Mouse (Mus musculus): ENCODE results near the gene Olfr917. TPM values are rescaled to one million over a fixed set of nuclear protein-coding genes. Genes with fewer than 3 reads are reported as not detected.

Olfr917 gene
- polyA plus RNA-seq (2015; fragmentation: Nextera tagmentation; extraction: Ambion mirVana) = not detected in 2 replicates

GRCm38 (mm10) chr9:38665742-38666141, at the start of gene Olfr917:
Gene Olfr917 (minus strand): TSS chr9:38665842.
- H3K36me3 ChIP-seq (ENCODE audit: control insufficient read depth, insufficient read depth) = no peaks in the 10 kb centered on the region
- no peak within 1 kb of the TSS for H3K4me2 ChIP-seq (ENCODE audit: low read depth, low read length)
- no peak within 1 kb of the TSS for H3K27ac ChIP-seq (ENCODE audit: low read length)
- 71% methylated on average over 1 of the region's 1 CpGs for WGBS
- no peak for ATAC-seq (replicated peaks; ENCODE audit: extremely low read depth, insufficient read depth, low FRiP score)
- no peaks in the 10 kb centered on the region for H3K4me1 ChIP-seq (ENCODE audit: control insufficient read depth, insufficient read depth, low read length)
- H3K4me3 ChIP-seq (ENCODE audit: low read length) = no peak within 1 kb of the TSS
- H3K9ac ChIP-seq (ENCODE audit: low read length) = no peak within 1 kb of the TSS
- H3K9me3 ChIP-seq (replicated peaks; ENCODE audit: control insufficient read depth, low read length) = no peaks in the 10 kb centered on the region
- no peaks in the 10 kb centered on the region for H3K27me3 ChIP-seq (ENCODE audit: control insufficient read depth, insufficient read depth, low read length)

- Histone ChIP-seq H3K9me3 (replicated peaks; ENCODE audit: control insufficient read depth, low read length) (no peaks in the 10 kb centered on the region), H3K9ac (ENCODE audit: low read length) (no peak within 1 kb of the TSS), H3K4me2 (ENCODE audit: low read depth, low read length) (no peak within 1 kb of the TSS), H3K4me3 (ENCODE audit: low read length) (no peak within 1 kb of the TSS), H3K27me3 (ENCODE audit: control insufficient read depth, insufficient read depth, low read length) (no peaks in the 10 kb centered on the region), H3K36me3 (ENCODE audit: control insufficient read depth, insufficient read depth) (no peaks in the 10 kb centered on the region), H3K27ac (ENCODE audit: low read length) (no peak within 1 kb of the TSS), H3K4me1 (ENCODE audit: control insufficient read depth, insufficient read depth, low read length) (no peaks in the 10 kb centered on the region)
- ATAC-seq (replicated peaks; ENCODE audit: extremely low read depth, insufficient read depth, low FRiP score) = no peak
- 81% methylated on average over 2 of the region's 2 CpGs for WGBS
Measured at GRCm38 (mm10) chr9:38674501-38674900, 8.9 kb upstream of the Olfr917 start, which contains the start of gene Olfr918. Gene Olfr918 (minus strand): TSS chr9:38674601.

- H3K27ac ChIP-seq (ENCODE audit: low read length) = no peak overlapping the region
- 75% methylated on average over 2 of the region's 2 CpGs for WGBS
- H3K4me2 ChIP-seq (ENCODE audit: low read depth, low read length) = no peak overlapping the region
- no peak overlapping the region for H3K9ac ChIP-seq (ENCODE audit: low read length)
- H3K4me1 ChIP-seq (ENCODE audit: control insufficient read depth, insufficient read depth, low read length) = no peaks in the 10 kb centered on the region
- no peaks in the 10 kb centered on the region for H3K36me3 ChIP-seq (ENCODE audit: control insufficient read depth, insufficient read depth)
- no peak for ATAC-seq (replicated peaks; ENCODE audit: extremely low read depth, insufficient read depth, low FRiP score)
- H3K9me3 ChIP-seq (replicated peaks; ENCODE audit: control insufficient read depth, low read length) = no peaks in the 10 kb centered on the region
- no peak overlapping the region for H3K4me3 ChIP-seq (ENCODE audit: low read length)
- no peaks in the 10 kb centered on the region for H3K27me3 ChIP-seq (ENCODE audit: control insufficient read depth, insufficient read depth, low read length)
Measured at GRCm38 (mm10) chr9:38672887-38673286, 7.2 kb upstream of the Olfr917 start.

- Histone ChIP-seq H3K9me3 (replicated peaks; ENCODE audit: control insufficient read depth, low read length) (no peaks in the 10 kb centered on the region), H3K4me2 (ENCODE audit: low read depth, low read length) (no peak within 1 kb of the TSS), H3K9ac (ENCODE audit: low read length) (no peak within 1 kb of the TSS), H3K27me3 (ENCODE audit: control insufficient read depth, insufficient read depth, low read length) (no peaks in the 10 kb centered on the region), H3K4me3 (ENCODE audit: low read length) (no peak within 1 kb of the TSS), H3K27ac (ENCODE audit: low read length) (no peak within 1 kb of the TSS), H3K4me1 (ENCODE audit: control insufficient read depth, insufficient read depth, low read length) (no peaks in the 10 kb centered on the region), H3K36me3 (ENCODE audit: control insufficient read depth, insufficient read depth) (no peaks in the 10 kb centered on the region)
- ATAC-seq (replicated peaks; ENCODE audit: extremely low read depth, insufficient read depth, low FRiP score) = no peak
- WGBS = 52% methylated on average over 1 of the region's 1 CpGs
Measured at GRCm38 (mm10) chr9:38659775-38660174, 5.9 kb downstream of the Olfr917 start, which contains the start of gene Olfr916. Gene Olfr916 (minus strand): TSS chr9:38659875.

GRCm38 (mm10) chr9:38632406-38632805, 33.2 kb downstream of the Olfr917 start:
- Histone ChIP-seq H3K36me3 (ENCODE audit: control insufficient read depth, insufficient read depth) (no peaks in the 10 kb centered on the region), H3K27me3 (ENCODE audit: control insufficient read depth, insufficient read depth, low read length) (no peaks in the 10 kb centered on the region), H3K4me3 (ENCODE audit: low read length) (no peak overlapping the region), H3K4me2 (ENCODE audit: low read depth, low read length) (no peak overlapping the region), H3K9me3 (replicated peaks; ENCODE audit: control insufficient read depth, low read length) (no peaks in the 10 kb centered on the region; the same call in 1 of the 2 replicates), H3K9ac (ENCODE audit: low read length) (no peak overlapping the region), H3K4me1 (ENCODE audit: control insufficient read depth, insufficient read depth, low read length) (no peaks in the 10 kb centered on the region), H3K27ac (ENCODE audit: low read length) (no peak overlapping the region)
- no peak for ATAC-seq (replicated peaks; ENCODE audit: extremely low read depth, insufficient read depth, low FRiP score)
- WGBS = 76% methylated on average over 4 of the region's 4 CpGs

Other genes with a start within 250 kb of the Olfr917 start
- gene Olfr901, start 236.4 kb downstream of the Olfr917 start, polyA plus RNA-seq (2015; fragmentation: Nextera tagmentation; extraction: Ambion mirVana) = not detected in 2 replicates
- gene Olfr902, start 218.2 kb downstream of the Olfr917 start, polyA plus RNA-seq (2015; fragmentation: Nextera tagmentation; extraction: Ambion mirVana) = not detected in 2 replicates
- gene Olfr904, start 202.7 kb downstream of the Olfr917 start, polyA plus RNA-seq (2015; fragmentation: Nextera tagmentation; extraction: Ambion mirVana) = not detected in 2 replicates
- gene Olfr905, start 194.7 kb downstream of the Olfr917 start, polyA plus RNA-seq (2015; fragmentation: Nextera tagmentation; extraction: Ambion mirVana) = not detected in 2 replicates
- gene Olfr906, start 178.8 kb downstream of the Olfr917 start, polyA plus RNA-seq (2015; fragmentation: Nextera tagmentation; extraction: Ambion mirVana) = not detected in 2 replicates
- gene Olfr907, start 170.0 kb downstream of the Olfr917 start, polyA plus RNA-seq (2015; fragmentation: Nextera tagmentation; extraction: Ambion mirVana) = not detected in 2 replicates
- not detected in 2 replicates for gene Olfr911-ps1, start 144.3 kb downstream of the Olfr917 start, polyA plus RNA-seq (2015; fragmentation: Nextera tagmentation; extraction: Ambion mirVana)
- not detected in 2 replicates for gene Olfr910, start 128.0 kb downstream of the Olfr917 start, polyA plus RNA-seq (2015; fragmentation: Nextera tagmentation; extraction: Ambion mirVana)
- not detected in 2 replicates for gene Olfr912, start 85.7 kb downstream of the Olfr917 start, polyA plus RNA-seq (2015; fragmentation: Nextera tagmentation; extraction: Ambion mirVana)
- not detected in 2 replicates for gene Olfr913, start 73.1 kb downstream of the Olfr917 start, polyA plus RNA-seq (2015; fragmentation: Nextera tagmentation; extraction: Ambion mirVana)
- gene Olfr914, start 60.7 kb downstream of the Olfr917 start, polyA plus RNA-seq (2015; fragmentation: Nextera tagmentation; extraction: Ambion mirVana) = not detected in 2 replicates
- gene Olfr916, start 6.0 kb downstream of the Olfr917 start, polyA plus RNA-seq (2015; fragmentation: Nextera tagmentation; extraction: Ambion mirVana) = not detected in 2 replicates
- not detected in 2 replicates for gene Olfr918, start 8.8 kb upstream of the Olfr917 start, polyA plus RNA-seq (2015; fragmentation: Nextera tagmentation; extraction: Ambion mirVana)
- not detected in 2 replicates for gene Olfr919, start 37.8 kb upstream of the Olfr917 start, polyA plus RNA-seq (2015; fragmentation: Nextera tagmentation; extraction: Ambion mirVana)
- gene Vwa5a, start 52.4 kb upstream of the Olfr917 start, polyA plus RNA-seq (2015; fragmentation: Nextera tagmentation; extraction: Ambion mirVana) = 21.3 and 26.2 TPM in 2 replicates
- 0.06 and 0.07 TPM in 2 replicates for gene Olfr920, start 86.5 kb upstream of the Olfr917 start, polyA plus RNA-seq (2015; fragmentation: Nextera tagmentation; extraction: Ambion mirVana)
- gene Olfr921, start 107.2 kb upstream of the Olfr917 start, polyA plus RNA-seq (2015; fragmentation: Nextera tagmentation; extraction: Ambion mirVana) = not detected in 2 replicates
- not detected in 2 replicates for gene Olfr922, start 148.8 kb upstream of the Olfr917 start, polyA plus RNA-seq (2015; fragmentation: Nextera tagmentation; extraction: Ambion mirVana)
- not detected in 2 replicates for gene Olfr923, start 160.7 kb upstream of the Olfr917 start, polyA plus RNA-seq (2015; fragmentation: Nextera tagmentation; extraction: Ambion mirVana)
- gene Olfr924, start 178.6 kb upstream of the Olfr917 start, polyA plus RNA-seq (2015; fragmentation: Nextera tagmentation; extraction: Ambion mirVana) = not detected in 2 replicates
- not detected in 2 replicates for gene Olfr26, start 189.2 kb upstream of the Olfr917 start, polyA plus RNA-seq (2015; fragmentation: Nextera tagmentation; extraction: Ambion mirVana)
- gene Olfr926, start 211.3 kb upstream of the Olfr917 start, polyA plus RNA-seq (2015; fragmentation: Nextera tagmentation; extraction: Ambion mirVana) = not detected in 2 replicates